Mouse (Mus musculus) testis, postnatal 10 days (tissue): ENCODE measurements around the gene Chek2.

Source experiments
- DNase-seq: peaks from one replicate; pipeline ENCODE4 v3.0.0; 2021; ENCODE audit warnings: low spot score

Gene Chek2

DNA sequence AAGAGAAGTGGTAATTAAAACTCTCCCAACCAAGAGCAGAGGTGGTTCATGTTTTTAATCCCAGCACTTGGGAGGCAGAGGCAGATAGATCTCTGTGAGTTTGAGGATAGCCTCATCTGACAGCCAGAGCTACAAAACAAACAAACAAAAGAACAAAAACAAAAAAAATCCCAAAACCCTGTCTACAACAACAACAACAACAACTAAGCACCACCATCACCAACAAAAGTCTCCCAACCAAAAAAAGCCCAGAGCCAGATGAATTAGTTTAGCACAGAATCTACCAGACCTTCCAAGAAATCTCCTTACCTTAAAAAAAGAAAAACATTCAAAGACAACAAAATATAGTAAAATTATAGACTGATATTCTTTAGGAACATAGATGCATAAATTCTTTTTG is 60.6 kb downstream of the Chek2 start:
- no peak for DNase-seq

- no peak for DNase-seq
These were observed 66.9 kb downstream of the Chek2 start for GRCm38 (mm10) chr5:110906708-110907107.

GRCm38 (mm10) chr5:110908879-110909278 is 69.1 kb downstream of the Chek2 start:
- no peak for DNase-seq

DNA sequence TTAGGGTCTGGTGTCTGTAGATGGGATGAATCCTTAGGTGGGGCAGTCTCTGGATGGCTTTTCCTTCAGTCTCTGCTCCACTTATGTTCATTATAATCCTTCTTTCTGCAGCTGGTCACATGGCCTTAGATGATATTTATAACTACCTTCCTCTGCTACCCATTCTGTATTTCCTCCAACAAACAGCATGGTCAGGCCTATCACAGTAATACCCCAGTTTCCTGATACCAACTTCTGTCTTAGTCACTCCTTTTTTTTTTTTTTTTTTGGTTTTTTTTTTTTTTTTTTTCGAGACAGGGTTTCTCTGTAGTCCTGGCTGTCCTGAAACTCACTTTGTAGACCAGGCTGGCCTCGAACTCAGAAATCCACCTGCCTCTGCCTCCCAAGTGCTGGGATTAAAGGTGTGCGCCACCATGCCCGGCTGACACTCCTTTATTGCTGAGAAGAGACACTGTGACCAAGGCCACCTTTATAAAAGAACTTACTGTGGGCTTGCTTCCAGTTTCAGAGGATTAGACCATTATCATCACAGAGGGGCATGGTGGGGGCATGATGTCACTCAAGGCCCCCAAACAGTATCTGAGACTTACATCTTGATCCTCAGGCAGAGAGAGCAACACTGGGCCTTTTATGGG is 70.3 kb downstream of the Chek2 start:
- DNase-seq, result no peak

- DNase-seq, result no peak
These were observed 75.1 kb downstream of the Chek2 start for GRCm38 (mm10) chr5:110914859-110915258.

DNA sequence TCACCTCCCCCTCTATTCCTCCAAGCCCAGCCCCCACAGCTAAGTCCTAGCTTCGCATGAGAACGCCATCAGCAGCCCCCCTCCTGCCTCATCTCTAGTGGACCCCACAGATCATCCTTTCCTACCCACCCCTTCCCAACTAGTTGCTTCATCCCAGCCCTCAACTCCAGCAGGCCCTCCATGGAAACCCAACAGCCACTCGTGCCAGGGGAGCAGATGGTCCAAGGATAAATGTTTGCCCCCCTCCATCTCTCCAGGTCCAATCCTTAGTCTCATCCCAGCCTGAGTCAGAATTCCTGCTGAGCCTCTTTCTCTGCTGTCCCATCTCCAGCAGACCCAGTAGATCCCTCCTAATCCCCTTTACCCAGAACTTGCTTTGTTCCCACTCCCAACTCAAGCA is 76.5 kb downstream of the Chek2 start:
- DNase-seq, result no peak

DNA sequence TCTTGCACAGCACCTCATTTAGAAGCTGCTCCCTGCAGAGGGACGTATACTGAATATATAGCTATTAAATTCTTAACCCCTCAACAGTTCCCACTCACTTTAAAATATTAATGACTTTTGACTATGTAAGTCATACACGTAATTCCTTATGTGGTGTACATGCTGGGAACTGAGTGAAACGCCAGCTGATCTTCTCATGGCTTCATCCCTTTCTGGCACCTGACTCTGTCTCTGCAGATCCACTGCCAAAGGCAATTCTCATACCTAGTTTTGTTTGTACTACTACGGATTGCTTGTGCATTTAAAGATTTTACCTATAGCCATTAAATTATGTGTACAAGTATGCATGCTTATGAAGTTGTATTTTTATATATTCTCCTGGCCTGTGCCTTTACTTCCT is 79.8 kb downstream of the Chek2 start:
- DNase-seq, result no peak

DNA sequence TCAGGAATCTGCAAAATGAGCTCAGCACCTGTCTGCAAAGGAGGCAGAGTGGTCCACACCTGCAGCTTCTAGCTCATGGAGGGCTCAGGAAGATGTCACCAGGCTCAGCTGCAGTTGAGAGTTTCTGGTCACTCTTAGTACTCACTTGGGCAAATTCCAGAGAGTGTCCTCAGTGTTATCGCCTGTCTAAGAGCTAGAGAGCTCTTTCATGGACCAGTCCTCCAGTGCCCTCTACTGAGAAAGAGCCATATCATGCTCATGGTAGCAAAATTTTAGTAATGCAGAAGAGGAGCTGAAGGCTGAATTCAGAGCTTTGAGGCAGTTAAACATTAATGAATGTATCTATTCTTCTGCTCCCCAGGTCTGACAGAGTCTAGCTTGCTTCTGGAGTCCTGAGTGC is 83.6 kb downstream of the Chek2 start:
- no peak for DNase-seq
